Mouse (Mus musculus) spleen, postnatal 4 days (tissue): ENCODE data around the gene Aldh1a2.

Experiments used
- DNase-seq, 2 experiments: peaks; one replicate each; pipeline ENCODE4 v3.0.0; 2022; ENCODE audit warnings: low spot score in 2 of 2

Aldh1a2 gene

DNA sequence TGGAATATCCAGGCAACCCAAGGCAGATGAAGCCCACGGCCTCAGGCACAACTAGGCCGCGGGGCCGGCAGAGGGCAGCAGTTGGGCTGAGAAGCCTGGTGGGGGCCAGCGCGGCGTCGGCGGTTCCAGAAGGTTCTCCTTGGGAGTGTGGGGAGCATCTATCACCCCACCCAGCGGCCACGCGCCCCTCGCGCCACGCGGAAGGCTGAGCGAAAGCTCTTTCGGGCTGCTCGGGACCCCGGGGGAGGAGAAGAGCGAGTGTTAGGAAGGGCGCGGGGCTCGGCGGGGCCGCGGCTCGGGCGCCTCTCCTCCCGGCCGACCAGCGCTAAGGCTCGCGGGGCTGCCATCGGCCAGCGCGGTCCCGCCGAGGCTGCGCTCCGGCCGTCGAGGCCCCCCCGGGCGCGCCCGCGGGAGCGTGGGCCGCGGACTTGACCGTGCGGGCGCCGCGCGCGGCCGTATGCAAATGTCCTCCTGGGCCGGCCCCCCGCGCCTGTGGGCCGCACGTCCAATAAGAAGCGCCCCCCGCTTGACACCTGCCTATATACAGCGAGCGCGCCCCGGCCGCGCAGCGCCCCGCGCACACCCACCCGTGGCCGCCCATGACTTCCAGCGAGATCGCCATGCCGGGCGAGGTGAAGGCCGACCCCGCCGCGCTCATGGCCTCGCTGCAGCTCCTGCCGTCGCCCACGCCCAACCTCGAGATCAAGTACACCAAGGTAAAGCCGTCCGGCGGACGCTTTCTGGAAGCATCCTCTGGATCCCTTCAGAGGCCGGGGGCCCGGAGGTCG lies at the start of gene Aldh1a2:
Gene Aldh1a2, plus strand, starts transcription at position 542 of the 788 bp plus-strand sequence.
- peak; percentile 38 to 77 for DNase-seq

DNA sequence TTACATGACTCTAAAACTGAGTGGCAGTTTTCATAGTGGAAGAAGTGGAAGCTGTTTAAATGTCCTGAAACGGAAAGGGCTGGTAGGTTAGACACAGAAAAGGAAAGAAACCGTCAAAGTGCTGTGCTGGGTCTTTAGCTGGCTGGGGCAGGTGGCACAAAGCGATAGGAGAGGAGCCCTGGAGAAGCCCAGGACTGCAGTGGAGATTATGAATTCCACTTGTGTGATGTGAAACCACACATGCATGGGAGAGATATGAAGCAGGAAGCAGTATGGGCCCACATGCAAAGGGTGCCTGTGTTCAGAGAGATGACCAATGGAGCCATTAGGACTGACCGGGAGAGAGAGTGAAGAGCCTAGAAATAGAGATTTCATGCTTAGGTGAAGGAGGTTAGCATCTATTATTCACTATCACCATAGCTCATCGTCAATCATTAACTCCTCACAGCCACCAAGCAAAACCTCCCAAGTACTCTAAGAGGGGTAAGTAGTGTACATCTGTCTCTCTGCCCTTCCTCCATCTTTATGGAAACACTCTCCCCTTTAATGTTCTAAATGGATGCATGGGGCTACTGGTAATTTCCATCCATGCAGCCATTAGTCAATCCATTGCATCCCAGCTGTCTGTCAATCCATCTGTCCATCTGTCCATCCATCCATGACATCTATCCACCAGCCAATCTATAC lies 49.4 kb upstream of the Aldh1a2 start:
- DNase-seq = peak; percentile 78 to 81

- DNase-seq = peak in 1 of 2 experiments; percentile 68
Measured at GRCm38 (mm10) chr9:71166871-71167465, 48.6 kb upstream of the Aldh1a2 start.

GRCm38 (mm10) chr9:71167473-71168215 lies 47.9 kb upstream of the Aldh1a2 start:
- DNase-seq = peak in 1 of 2 experiments; percentile 63

GRCm38 (mm10) chr9:71168511-71168910 lies 47.1 kb upstream of the Aldh1a2 start, which contains the start of gene Aqp9:
TSS of gene Aqp9 (minus strand) at chr9:71168682.
- no peak for DNase-seq

DNA sequence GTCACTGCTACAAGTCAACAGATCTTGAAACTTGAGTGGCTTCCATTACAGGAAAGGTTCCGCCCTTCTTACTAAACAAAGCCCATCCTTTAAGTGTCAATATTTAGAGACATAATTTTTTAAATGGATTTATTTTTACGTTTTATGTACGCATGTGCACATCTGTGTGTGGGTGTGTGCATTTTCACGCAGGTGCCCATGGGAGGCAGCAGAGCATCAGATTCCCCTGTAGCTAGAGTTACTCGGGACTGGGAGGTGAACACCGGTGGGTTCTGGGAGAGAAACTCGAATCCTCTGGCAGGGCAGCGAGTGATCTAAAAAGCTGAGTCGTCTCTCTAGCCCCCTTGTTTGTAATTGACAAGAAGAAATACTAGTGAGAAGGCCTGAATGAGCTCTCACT lies 42.1 kb upstream of the Aldh1a2 start:
- DNase-seq = no peak

GRCm38 (mm10) chr9:71174316-71174975 lies 41.1 kb upstream of the Aldh1a2 start:
- DNase-seq = peak in 1 of 2 experiments; percentile 22

DNA sequence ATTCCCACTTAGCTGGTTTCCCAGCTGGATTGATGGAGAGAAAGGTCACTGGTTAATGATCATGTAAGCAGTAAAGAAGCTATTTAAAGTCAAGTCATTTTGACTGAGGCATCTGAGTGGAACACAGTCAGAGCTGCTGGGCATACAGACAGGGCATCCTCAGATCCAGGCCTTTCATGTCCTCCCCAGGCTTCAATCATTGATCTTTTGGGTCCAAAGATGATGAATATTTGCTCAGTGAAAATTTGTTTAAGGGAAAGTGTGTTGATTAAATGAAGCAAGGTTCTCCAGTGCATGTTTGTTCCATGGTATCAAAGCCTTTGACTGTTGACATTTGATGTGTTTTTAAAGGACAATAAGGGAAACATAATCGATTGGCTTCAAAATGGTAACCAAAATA lies 39.9 kb upstream of the Aldh1a2 start:
- no peak for DNase-seq

GRCm38 (mm10) chr9:71179276-71179896 lies 36.2 kb upstream of the Aldh1a2 start:
- no peak for DNase-seq

DNA sequence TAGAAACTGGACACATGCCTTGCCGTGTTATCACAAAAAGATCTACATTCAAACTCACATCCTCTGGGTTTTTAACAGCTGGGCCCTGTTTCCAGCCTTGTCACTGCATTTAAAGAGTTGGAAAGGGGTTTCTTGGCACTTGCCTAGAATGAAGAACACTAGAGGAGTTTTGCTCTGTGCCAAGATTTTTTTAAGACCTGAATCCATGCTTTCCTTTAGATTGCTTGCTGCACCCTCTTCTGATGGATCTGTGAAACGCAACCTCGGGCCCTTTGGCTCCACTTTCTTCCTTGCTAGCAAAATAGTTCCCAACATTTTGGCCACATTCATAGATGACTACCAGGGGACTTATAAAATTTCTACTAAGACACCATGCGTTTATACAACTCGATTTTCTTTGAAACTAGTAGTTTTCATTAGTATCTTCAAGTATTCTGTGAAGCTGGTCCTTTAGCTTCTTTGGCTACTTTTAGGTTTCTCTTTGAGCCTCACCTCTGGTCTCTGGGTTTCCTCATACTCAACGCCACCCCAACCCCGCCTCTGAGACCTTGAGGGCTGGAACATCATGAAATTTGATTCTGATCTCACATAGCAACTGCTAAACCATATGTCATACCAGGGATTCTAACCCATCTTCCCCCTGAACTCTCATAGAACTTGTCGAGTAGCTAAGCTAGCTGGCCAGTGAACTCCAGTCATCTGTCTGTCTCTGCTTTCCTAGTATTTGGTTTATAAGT lies 35.5 kb upstream of the Aldh1a2 start:
- DNase-seq = no peak

GRCm38 (mm10) chr9:71185285-71185684 lies 30.3 kb upstream of the Aldh1a2 start:
- DNase-seq = no peak

- DNase-seq = no peak
Measured at GRCm38 (mm10) chr9:71185823-71186222, 29.8 kb upstream of the Aldh1a2 start.

DNA sequence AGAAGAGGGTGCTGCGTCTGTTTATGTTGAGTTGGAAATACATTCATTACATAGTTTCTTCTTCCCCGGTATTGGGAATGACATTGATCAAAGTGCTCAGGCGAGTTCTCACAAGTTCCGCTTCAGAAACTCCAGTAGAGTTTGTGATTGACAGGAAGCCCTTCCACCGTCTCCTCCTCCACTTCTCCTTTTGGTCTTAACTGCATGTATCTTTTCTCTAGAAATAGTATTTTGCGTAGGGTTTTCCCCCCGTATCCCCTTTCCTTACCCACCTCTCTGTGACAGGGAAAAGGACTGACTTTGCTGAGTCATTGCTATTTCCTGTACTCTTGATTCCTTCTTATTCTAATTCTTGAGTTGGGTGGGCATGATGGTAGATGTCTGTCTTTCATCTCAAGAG lies 28.2 kb upstream of the Aldh1a2 start:
- DNase-seq = no peak

- peak; percentile 80 to 93 for DNase-seq
Measured at GRCm38 (mm10) chr9:71188647-71189415, 26.8 kb upstream of the Aldh1a2 start.

DNA sequence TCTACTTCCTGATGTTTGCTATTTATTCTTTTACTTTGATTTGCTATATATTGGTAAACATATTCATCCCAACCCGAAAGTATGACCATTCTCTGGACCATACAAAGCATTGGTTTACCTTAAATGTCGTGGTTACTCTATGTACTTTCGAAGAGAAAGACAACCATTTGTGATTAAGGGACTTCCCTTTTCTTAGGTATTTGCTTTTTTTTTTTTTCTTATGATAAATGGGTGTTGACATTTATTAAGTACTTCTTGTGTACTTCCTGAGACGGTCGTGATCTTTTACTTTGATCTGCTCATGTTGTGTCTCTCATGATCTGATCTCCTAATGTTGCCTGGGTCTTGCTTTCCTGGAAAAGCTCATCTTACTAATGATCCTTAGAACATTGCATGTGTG lies 16.8 kb upstream of the Aldh1a2 start:
- no peak for DNase-seq

DNA sequence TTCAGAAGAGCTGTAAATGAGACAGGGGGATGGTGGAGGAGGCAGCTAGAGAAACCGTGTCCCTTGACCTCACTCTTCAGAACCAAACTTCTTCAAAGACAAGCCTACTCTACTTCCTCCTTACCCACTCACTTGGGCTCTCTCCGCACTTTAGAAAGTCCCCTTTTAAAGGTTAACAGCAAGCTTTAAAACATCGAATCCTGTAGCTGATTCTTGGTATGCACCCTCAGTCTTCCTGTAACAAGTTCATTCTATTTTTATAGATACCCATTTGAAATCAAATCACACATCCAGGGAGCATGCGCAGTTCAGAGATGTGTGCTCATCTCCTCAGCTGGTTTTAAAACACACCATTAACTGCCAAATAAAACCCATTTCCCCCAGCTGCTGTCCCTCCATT lies 13.3 kb upstream of the Aldh1a2 start:
- peak in 1 of 2 experiments; percentile 24 for DNase-seq

DNA sequence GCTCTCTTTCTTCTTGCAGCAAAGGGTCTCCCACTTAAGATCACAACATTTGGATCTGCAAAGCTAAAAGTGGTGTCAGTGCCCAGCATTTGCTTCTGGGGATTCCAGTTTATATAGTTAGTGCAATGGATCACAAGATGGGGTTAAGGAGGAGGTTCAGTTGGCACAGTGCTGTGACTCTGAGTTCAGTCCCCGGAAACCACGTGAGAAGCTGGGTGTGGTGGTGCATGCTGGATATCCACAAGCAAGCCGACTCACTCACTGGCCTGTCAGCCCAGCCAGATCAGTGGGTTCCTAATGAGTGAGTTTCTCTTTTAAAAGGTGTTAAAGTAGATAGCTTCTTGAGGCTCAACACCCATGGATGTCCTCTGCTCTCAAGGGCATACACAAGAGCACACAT lies 6.3 kb upstream of the Aldh1a2 start:
- DNase-seq = no peak

DNA sequence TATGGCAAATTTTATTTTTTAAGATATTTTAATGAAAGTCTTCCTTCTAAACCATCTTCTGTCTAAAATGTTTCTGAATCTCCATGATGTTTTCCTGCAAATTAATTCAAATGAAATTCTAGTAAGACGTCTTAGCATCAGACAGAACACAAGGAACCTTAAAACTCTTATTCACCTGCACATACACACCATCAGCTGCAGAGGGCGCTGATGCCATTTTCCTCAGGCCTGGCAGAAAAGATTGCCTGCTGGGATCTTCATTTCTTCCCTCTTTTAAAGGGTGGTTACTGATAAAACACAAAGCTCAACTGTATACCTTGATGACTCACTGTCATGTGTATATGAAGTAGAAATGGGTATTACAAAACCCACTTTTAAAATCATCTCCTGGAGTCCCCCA lies 4.7 kb upstream of the Aldh1a2 start:
- DNase-seq = no peak

- DNase-seq = no peak
Measured at GRCm38 (mm10) chr9:71213636-71214035, 2.0 kb upstream of the Aldh1a2 start.
